Mouse (Mus musculus) MEL (cell line): ENCODE results near the gene Clec3b.

Experiments
- CTCF ChIP-seq, 3 experiments: IDR thresholded peaks in 2 of 3; conservative IDR thresholded peaks in 1 of 3; 2 replicates each; pipeline ENCODE4 v1.5.1; 2011 to 2012; ENCODE audit warnings: low read length in 3 of 3, low read depth in 2 of 3, mild to moderate bottlenecking in 2 of 3, improper control_type of control experiment in 1 of 3, inconsistent platforms in 1 of 3, mixed read lengths in 1 of 3, moderate library complexity in 1 of 3; ENCODE audit not compliant: control insufficient read depth in 1 of 3, insufficient read depth in 1 of 3, poor library complexity in 1 of 3, severe bottlenecking in 1 of 3
- E2F4 ChIP-seq: IDR thresholded peaks from 2 replicates; pipeline ENCODE4 v1.6.1; 2011; ENCODE audit warnings: low read depth, low read length, improper control_type of control experiment, borderline replicate concordance
- EP300 ChIP-seq, 2 experiments: IDR thresholded peaks; 2 replicates each; pipeline ENCODE4 v1.6.1; 2011; ENCODE audit warnings: improper control_type of control experiment in 2 of 2, low read length in 2 of 2, low read depth in 1 of 2, mild to moderate bottlenecking in 1 of 2
- HCFC1 ChIP-seq: IDR thresholded peaks from 2 replicates; pipeline ENCODE4 v1.6.1; 2012; ENCODE audit warnings: low read depth, mild to moderate bottlenecking, inconsistent platforms, low read length, improper control_type of control experiment, moderate library complexity
- JUND ChIP-seq: IDR thresholded peaks from 2 replicates; pipeline ENCODE4 v1.6.1; 2011; ENCODE audit warnings: low read depth, mild to moderate bottlenecking, improper control_type of control experiment, low read length
- KAT2A ChIP-seq: conservative IDR thresholded peaks from 2 replicates; pipeline ENCODE4 v1.6.1; 2012; ENCODE audit warnings: low read depth, low read length, improper control_type of control experiment, inconsistent platforms
- MAX ChIP-seq: IDR thresholded peaks from 2 replicates; pipeline ENCODE4 v1.6.1; 2011; ENCODE audit warnings: low read length, improper control_type of control experiment
- POLR2A ChIP-seq, 2 experiments: IDR thresholded peaks; 2 replicates each; pipeline ENCODE4 v1.6.1; 2011 to 2012; ENCODE audit warnings: low read length in 2 of 2, mild to moderate bottlenecking in 2 of 2, control low read depth in 1 of 2, improper control_type of control experiment in 1 of 2, low read depth in 1 of 2, moderate library complexity in 1 of 2; ENCODE audit not compliant: control insufficient read depth in 1 of 2, insufficient read depth in 1 of 2, poor library complexity in 1 of 2
- POLR2AphosphoS2 ChIP-seq: IDR thresholded peaks from 2 replicates; pipeline ENCODE4 v1.6.1; 2011; ENCODE audit warnings: low read length, improper control_type of control experiment
- TAL1 ChIP-seq: IDR thresholded peaks from 2 replicates; pipeline ENCODE4 v1.6.1; 2012; ENCODE audit warnings: mild to moderate bottlenecking, inconsistent platforms, low read length, moderate library complexity, mixed read lengths
- UBTF ChIP-seq: IDR thresholded peaks from 2 replicates; pipeline ENCODE4 v1.6.1; 2012; ENCODE audit warnings: low read depth, mild to moderate bottlenecking, inconsistent platforms, low read length, improper control_type of control experiment, moderate library complexity, borderline replicate concordance; ENCODE audit not compliant: insufficient read depth
- ZNF384 ChIP-seq: IDR thresholded peaks from 2 replicates; pipeline ENCODE4 v1.6.1; 2012; ENCODE audit warnings: low read depth, mild to moderate bottlenecking, inconsistent platforms, low read length, improper control_type of control experiment

DNA sequence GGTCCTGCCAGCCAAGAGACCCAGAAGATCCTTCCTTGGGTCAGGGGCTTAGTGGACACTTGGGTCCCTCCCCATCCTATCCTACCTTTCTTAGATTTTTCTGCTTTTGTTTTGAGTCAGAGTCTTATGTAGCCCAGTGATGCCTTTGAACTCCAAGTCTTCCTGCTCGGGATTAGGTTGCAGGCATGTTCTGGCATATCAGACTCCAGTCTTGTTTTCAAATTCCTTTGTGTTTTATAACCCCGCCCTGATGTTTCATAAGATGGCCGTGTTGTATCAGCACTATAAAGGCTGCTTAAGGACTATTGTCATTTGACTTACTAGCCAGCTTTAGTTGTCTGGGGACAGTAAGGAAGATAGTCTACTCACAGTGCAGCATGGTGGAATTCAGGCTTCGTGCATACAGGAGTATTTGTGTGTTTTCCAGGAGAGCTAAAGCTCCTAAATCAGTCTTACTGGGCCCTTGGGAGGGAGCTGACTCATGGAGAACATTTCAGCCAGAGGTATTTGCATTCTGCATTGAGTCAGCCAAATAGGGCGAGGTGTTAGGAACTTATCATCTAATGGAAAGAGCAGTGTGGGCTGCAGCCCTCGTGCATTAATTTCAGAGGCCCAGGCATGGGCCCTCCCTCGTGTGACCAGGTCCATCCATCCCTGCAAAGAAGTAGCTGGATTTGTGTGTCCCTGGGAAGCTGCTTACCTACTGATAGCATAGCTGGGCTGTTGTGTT, 13.6 kb upstream of the Clec3b start:
- TF ChIP-seq CTCF (IDR thresholded peaks at IDR 0.05 in 2 of 3, conservative IDR thresholded peaks at IDR 0.05 in 1 of 3; ENCODE audit: control insufficient read depth in 1 of 3, insufficient read depth in 1 of 3, low read depth in 2 of 3, low read length in 3 of 3, poor library complexity in 1 of 3, severe bottlenecking in 1 of 3) (no peak), UBTF (no peak), HCFC1 (no peak), MAX (no peak), E2F4 (no peak), KAT2A (no peak), JUND (no peak), POLR2A (IDR thresholded peaks at IDR 0.05; ENCODE audit: control insufficient read depth in 1 of 2, insufficient read depth in 1 of 2, low read depth in 1 of 2, low read length in 2 of 2, poor library complexity in 1 of 2) (no peak), POLR2AphosphoS2 (no peak), TAL1 (no peak), EP300 (IDR thresholded peaks at IDR 0.05; ENCODE audit: low read depth in 1 of 2, low read length in 2 of 2) (no peak), ZNF384 (no peak)
